Mouse (Mus musculus): ENCODE results near the gene Slco4c1.
A peak's percentile ranks its signal among the peaks of the same experiment; 100 is the strongest.

Gene Slco4c1

GRCm38 (mm10) chr1:96871528-96872360 lies at the start of gene Slco4c1:
Gene Slco4c1, minus strand, starts transcription at chr1:96872171.
- DNase-seq, result peak; percentile 60

GRCm38 (mm10) chr1:96917333-96917732 lies 45.4 kb upstream of the Slco4c1 start:
- DNase-seq, result no peak

GRCm38 (mm10) chr1:96883788-96884187 lies 11.8 kb upstream of the Slco4c1 start:
- no peak for DNase-seq

GRCm38 (mm10) chr1:96878572-96878971 lies 6.6 kb upstream of the Slco4c1 start:
- DNase-seq, result peak; percentile 10

GRCm38 (mm10) chr1:96876076-96876475 lies 4.1 kb upstream of the Slco4c1 start:
- no peak for DNase-seq

GRCm38 (mm10) chr1:96874636-96875035 lies 2.7 kb upstream of the Slco4c1 start:
- DNase-seq, result no peak

- no peak for DNase-seq
These were observed 356 bp upstream of the Slco4c1 start for GRCm38 (mm10) chr1:96872361-96872693.

GRCm38 (mm10) chr1:96870764-96871307 lies 1.1 kb downstream of the Slco4c1 start:
- DNase-seq, result no peak

GRCm38 (mm10) chr1:96868722-96869121 lies 3.2 kb downstream of the Slco4c1 start:
- DNase-seq, result no peak

- DNase-seq, result no peak
These were observed 6.0 kb downstream of the Slco4c1 start for GRCm38 (mm10) chr1:96866002-96866401.

- DNase-seq, result no peak
These were observed 7.9 kb downstream of the Slco4c1 start for GRCm38 (mm10) chr1:96864120-96864519.

- DNase-seq, result no peak
These were observed 11.8 kb downstream of the Slco4c1 start for GRCm38 (mm10) chr1:96859995-96860684.

- no peak for DNase-seq
These were observed 18.4 kb downstream of the Slco4c1 start for GRCm38 (mm10) chr1:96853541-96853940.

- no peak for DNase-seq
These were observed 22.9 kb downstream of the Slco4c1 start for GRCm38 (mm10) chr1:96849101-96849500.

GRCm38 (mm10) chr1:96848606-96849005 lies 23.4 kb downstream of the Slco4c1 start:
- no peak for DNase-seq

- DNase-seq, result peak; percentile 25
These were observed 25.2 kb downstream of the Slco4c1 start for GRCm38 (mm10) chr1:96846727-96847126.

- no peak for DNase-seq
These were observed 66.7 kb downstream of the Slco4c1 start for GRCm38 (mm10) chr1:96805287-96805727.

GRCm38 (mm10) chr1:96801595-96801994 lies 70.4 kb downstream of the Slco4c1 start:
- DNase-seq, result no peak

- no peak for DNase-seq
These were observed 77.3 kb downstream of the Slco4c1 start for GRCm38 (mm10) chr1:96794690-96795089.

GRCm38 (mm10) chr1:96794290-96794689 lies 77.7 kb downstream of the Slco4c1 start:
- DNase-seq, result no peak

GRCm38 (mm10) chr1:96789268-96789667 lies 82.7 kb downstream of the Slco4c1 start:
- DNase-seq, result no peak

- DNase-seq, result no peak
These were observed 97.8 kb downstream of the Slco4c1 start for GRCm38 (mm10) chr1:96774174-96774573.

- DNase-seq, result no peak
These were observed 98.3 kb downstream of the Slco4c1 start for GRCm38 (mm10) chr1:96773712-96774111.

GRCm38 (mm10) chr1:96770283-96770682 lies 101.7 kb downstream of the Slco4c1 start:
- no peak for DNase-seq
